Mouse (Mus musculus) thymus, adult 2 months (tissue): ENCODE data around the gene Ros1. TPM values are rescaled to one million over a fixed set of nuclear protein-coding genes. Genes with fewer than 3 reads are reported as not detected.

ENCODE experiments used
- DNase-seq: peaks from one replicate; pipeline ENCODE4 v3.0.0; 2021
- H3K27ac ChIP-seq: fragments of 200-500 bp; 2 replicates; pipeline ENCODE4 v1.5.1; 2012; ENCODE audit warnings: low read length, control low read depth; ENCODE audit not compliant: control insufficient read depth, insufficient read depth
- H3K27me3 ChIP-seq: fragments of 200-500 bp; 2 replicates; pipeline ENCODE4 v1.6.1; 2012; ENCODE audit warnings: mild to moderate bottlenecking, low read length, moderate library complexity, mixed read lengths; ENCODE audit not compliant: control insufficient read depth, insufficient read depth
- H3K36me3 ChIP-seq: fragments of 200-500 bp; 2 replicates; pipeline ENCODE4 v1.6.1; 2012; ENCODE audit warnings: mild to moderate bottlenecking, low read length, moderate library complexity; ENCODE audit not compliant: control insufficient read depth, insufficient read depth
- H3K4me1 ChIP-seq: fragments of 200-500 bp; replicated peaks from 2 replicates; pipeline ENCODE4 v1.6.1; 2012; ENCODE audit warnings: low read length; ENCODE audit not compliant: control insufficient read depth, insufficient read depth
- H3K4me3 ChIP-seq: fragments of 200-500 bp; 2 replicates; pipeline ENCODE4 v1.5.1; 2012; ENCODE audit warnings: mild to moderate bottlenecking, low read length, control low read depth, moderate library complexity; ENCODE audit not compliant: control insufficient read depth, insufficient read depth
- CTCF ChIP-seq: fragments of 200-500 bp; IDR thresholded peaks from 2 replicates; pipeline ENCODE4 v1.5.1; 2012; ENCODE audit warnings: mild to moderate bottlenecking, control low read depth, low read length, moderate library complexity, borderline replicate concordance; ENCODE audit not compliant: control insufficient read depth, poor library complexity, insufficient read depth; ENCODE audit errors: extremely low read depth
- POLR2A ChIP-seq: fragments of 200-500 bp; IDR thresholded peaks from 2 replicates; pipeline ENCODE4 v1.6.1; 2012; ENCODE audit warnings: mild to moderate bottlenecking, low read length, control low read depth, moderate library complexity; ENCODE audit not compliant: control insufficient read depth, poor library complexity, insufficient read depth; ENCODE audit errors: extremely low read depth
- WGBS: fragments of 180-500 bp; shearing (Covaris S2); methylation state at CpG from one replicate; pipeline ENCODE4 v1.1.7; 2018; 5-methylcytosine and 5-hydroxymethylcytosine counted together
- polyA plus RNA-seq: library from polyadenylated mRNA; depleted of rRNA; stranded (reverse); fragments of >200 nt; gene quantifications from 2 replicates; pipeline ENCODE4 v1.2.3, GENCODE M21; 2012

Ros1 gene
- polyA plus RNA-seq, 1 experiment: not detected

- TF ChIP-seq POLR2A (no peak), CTCF (no peak)
- no peak overlapping the region for H3K4me3 ChIP-seq
- 65% methylated on average over 2 of the region's 2 CpGs for WGBS
Observed at GRCm38 (mm10) chr10:52215267-52215818, 20.3 kb upstream of the Ros1 start.

GRCm38 (mm10) chr10:52204006-52204405 is 9.0 kb upstream of the Ros1 start:
- DNase-seq: no peak
- Histone ChIP-seq H3K36me3 (no peaks in the 10 kb centered on the region), H3K27me3 (no peaks in the 10 kb centered on the region), H3K4me3 (no peak overlapping the region), H3K27ac (no peak overlapping the region), H3K4me1 (no peaks in the 10 kb centered on the region)
- TF ChIP-seq CTCF (no peak), POLR2A (no peak)
- WGBS: 80% methylated on average over 2 of the region's 2 CpGs

More at GRCm38 (mm10) chr10:52215267-52215818, 20.3 kb upstream of the Ros1 start:
- H3K4me1 ChIP-seq: no peaks in the 10 kb centered on the region
- no peaks in the 10 kb centered on the region for H3K27me3 ChIP-seq
- H3K36me3 ChIP-seq: no peaks in the 10 kb centered on the region
- DNase-seq: no peak
- H3K27ac ChIP-seq: no peak overlapping the region

- H3K4me1 ChIP-seq: no peaks in the 10 kb centered on the region
- no peaks in the 10 kb centered on the region for H3K27me3 ChIP-seq
- 86% methylated on average over 4 of the region's 4 CpGs for WGBS
- H3K36me3 ChIP-seq: no peaks in the 10 kb centered on the region
- no peak for DNase-seq
- H3K4me3 ChIP-seq: no peak overlapping the region
- TF ChIP-seq POLR2A (no peak), CTCF (no peak)
- H3K27ac ChIP-seq: no peak overlapping the region
Observed at GRCm38 (mm10) chr10:52185900-52186299, 9.1 kb downstream of the Ros1 start.

- DNase-seq: no peak
- no peak overlapping the region for H3K4me3 ChIP-seq
- WGBS: 98% methylated on average over 3 of the region's 3 CpGs
- no peak for TF ChIP-seq POLR2A
- TF ChIP-seq CTCF: no peak
- no peaks in the 10 kb centered on the region for H3K4me1 ChIP-seq
- no peaks in the 10 kb centered on the region for H3K27me3 ChIP-seq
- H3K27ac ChIP-seq: no peak overlapping the region
- H3K36me3 ChIP-seq: no peaks in the 10 kb centered on the region
Observed at GRCm38 (mm10) chr10:52182878-52183277, 12.2 kb downstream of the Ros1 start.

GRCm38 (mm10) chr10:52174376-52174775 is 20.7 kb downstream of the Ros1 start:
- no peaks in the 10 kb centered on the region for H3K4me1 ChIP-seq
- TF ChIP-seq CTCF (no peak), POLR2A (no peak)
- WGBS: 89% methylated on average over 4 of the region's 4 CpGs
- H3K36me3 ChIP-seq: no peaks in the 10 kb centered on the region
- H3K27ac ChIP-seq: no peak overlapping the region
- H3K27me3 ChIP-seq: no peaks in the 10 kb centered on the region
- no peak overlapping the region for H3K4me3 ChIP-seq
- no peak for DNase-seq

GRCm38 (mm10) chr10:52170489-52170888 is 24.6 kb downstream of the Ros1 start:
- Histone ChIP-seq H3K36me3 (no peaks in the 10 kb centered on the region), H3K4me3 (no peak overlapping the region), H3K4me1 (no peaks in the 10 kb centered on the region), H3K27me3 (no peaks in the 10 kb centered on the region), H3K27ac (no peak overlapping the region)
- DNase-seq: no peak
- 88% methylated on average over 1 of the region's 1 CpGs for WGBS
- TF ChIP-seq CTCF (no peak), POLR2A (no peak)

- Histone ChIP-seq H3K4me1 (no peaks in the 10 kb centered on the region), H3K36me3 (no peaks in the 10 kb centered on the region), H3K27ac (no peak overlapping the region), H3K4me3 (no peak overlapping the region), H3K27me3 (no peaks in the 10 kb centered on the region)
- no peak for DNase-seq
- WGBS: 83% methylated on average over 5 of the region's 5 CpGs
- TF ChIP-seq CTCF: no peak
- TF ChIP-seq POLR2A: no peak
Observed at GRCm38 (mm10) chr10:52169841-52170240, 25.2 kb downstream of the Ros1 start.
